Mouse (Mus musculus) thymus, adult 2 months (tissue): ENCODE results near the gene Wnt3.

Experiments
- CTCF ChIP-seq: fragments of 200-500 bp; IDR thresholded peaks from 2 replicates; pipeline ENCODE4 v1.5.1; 2012; ENCODE audit warnings: mild to moderate bottlenecking, control low read depth, low read length, moderate library complexity, borderline replicate concordance; ENCODE audit not compliant: control insufficient read depth, poor library complexity, insufficient read depth; ENCODE audit errors: extremely low read depth
- POLR2A ChIP-seq: fragments of 200-500 bp; IDR thresholded peaks from 2 replicates; pipeline ENCODE4 v1.6.1; 2012; ENCODE audit warnings: mild to moderate bottlenecking, low read length, control low read depth, moderate library complexity; ENCODE audit not compliant: control insufficient read depth, poor library complexity, insufficient read depth; ENCODE audit errors: extremely low read depth

GRCm38 (mm10) chr11:103801128-103801527 lies 27.2 kb downstream of the Wnt3 start:
- no peak for TF ChIP-seq CTCF
- no peak for TF ChIP-seq POLR2A
